Mouse (Mus musculus) thymus, adult 2 months (tissue): Measurements from ENCODE around the gene Dnmt3a. TPM values are rescaled to one million over a fixed set of nuclear protein-coding genes. Genes with fewer than 3 reads are reported as not detected.

Experiments used
- DNase-seq: peaks from one replicate; pipeline ENCODE4 v3.0.0; 2021
- H3K27ac ChIP-seq: fragments of 200-500 bp; 2 replicates; pipeline ENCODE4 v1.5.1; 2012; ENCODE audit warnings: low read length, control low read depth; ENCODE audit not compliant: control insufficient read depth, insufficient read depth
- H3K27me3 ChIP-seq: fragments of 200-500 bp; 2 replicates; pipeline ENCODE4 v1.6.1; 2012; ENCODE audit warnings: mild to moderate bottlenecking, low read length, moderate library complexity, mixed read lengths; ENCODE audit not compliant: control insufficient read depth, insufficient read depth
- H3K36me3 ChIP-seq: fragments of 200-500 bp; 2 replicates; pipeline ENCODE4 v1.6.1; 2012; ENCODE audit warnings: mild to moderate bottlenecking, low read length, moderate library complexity; ENCODE audit not compliant: control insufficient read depth, insufficient read depth
- H3K4me1 ChIP-seq: fragments of 200-500 bp; replicated peaks from 2 replicates; pipeline ENCODE4 v1.6.1; 2012; ENCODE audit warnings: low read length; ENCODE audit not compliant: control insufficient read depth, insufficient read depth
- H3K4me3 ChIP-seq: fragments of 200-500 bp; 2 replicates; pipeline ENCODE4 v1.5.1; 2012; ENCODE audit warnings: mild to moderate bottlenecking, low read length, control low read depth, moderate library complexity; ENCODE audit not compliant: control insufficient read depth, insufficient read depth
- CTCF ChIP-seq: fragments of 200-500 bp; IDR thresholded peaks from 2 replicates; pipeline ENCODE4 v1.5.1; 2012; ENCODE audit warnings: mild to moderate bottlenecking, control low read depth, low read length, moderate library complexity, borderline replicate concordance; ENCODE audit not compliant: control insufficient read depth, poor library complexity, insufficient read depth; ENCODE audit errors: extremely low read depth
- POLR2A ChIP-seq: fragments of 200-500 bp; IDR thresholded peaks from 2 replicates; pipeline ENCODE4 v1.6.1; 2012; ENCODE audit warnings: mild to moderate bottlenecking, low read length, control low read depth, moderate library complexity; ENCODE audit not compliant: control insufficient read depth, poor library complexity, insufficient read depth; ENCODE audit errors: extremely low read depth
- WGBS: fragments of 180-500 bp; shearing (Covaris S2); methylation state at CpG from one replicate; pipeline ENCODE4 v1.1.7; 2018; 5-methylcytosine and 5-hydroxymethylcytosine counted together
- polyA plus RNA-seq: library from polyadenylated mRNA; depleted of rRNA; stranded (reverse); fragments of >200 nt; gene quantifications from 2 replicates; pipeline ENCODE4 v1.2.3, GENCODE M21; 2012

The Dnmt3a gene
- polyA plus RNA-seq, 1 experiment: 40.9 TPM

DNA sequence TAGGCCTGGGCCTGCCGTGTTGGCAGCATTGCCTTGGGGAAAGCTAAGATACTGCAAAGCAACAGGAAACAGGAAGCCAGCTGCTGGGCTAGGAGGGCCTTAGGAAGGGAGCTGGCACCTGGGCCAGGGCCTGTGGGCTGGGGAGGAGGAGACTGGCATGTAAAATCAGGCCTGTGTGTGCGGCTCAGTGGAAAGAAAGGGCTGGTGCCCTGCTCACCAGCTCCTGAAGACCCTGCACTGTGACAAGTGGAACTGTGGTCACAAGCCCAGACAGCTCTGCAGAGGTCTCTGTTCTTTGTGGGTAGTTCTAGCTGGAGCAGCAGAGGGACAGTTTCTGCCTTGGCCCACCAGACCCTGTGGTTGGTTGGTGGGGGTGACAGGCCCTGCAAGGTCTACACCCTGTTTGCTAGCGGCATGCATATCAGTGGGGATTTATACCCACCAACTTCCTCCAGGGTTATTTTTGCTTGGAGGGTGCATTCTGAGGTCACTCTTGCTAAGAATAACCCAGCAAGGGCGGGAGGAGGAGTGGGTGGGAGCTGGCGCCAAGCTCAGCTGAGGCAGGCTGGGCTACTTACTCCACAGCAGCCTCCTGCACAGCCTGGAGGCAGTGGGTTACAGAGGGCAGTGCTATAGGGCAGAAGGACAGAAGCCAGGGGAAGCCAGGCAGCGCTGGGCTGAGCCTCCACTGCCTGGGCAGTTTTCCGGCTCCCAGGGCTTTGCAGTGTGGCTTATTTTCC, 50.1 kb downstream of the Dnmt3a start:
- H3K36me3 ChIP-seq: no peaks in the 10 kb centered on the region
- H3K4me1 ChIP-seq: peaks cover 31% of the 10 kb centered on the region
- TF ChIP-seq POLR2A (no peak), CTCF (peak; percentile 13; the same call in 1 of the 2 replicates)
- peak overlapping the region; percentile 96 for H3K27ac ChIP-seq
- DNase-seq: peak; percentile 80
- WGBS: 5% methylated on average over 7 of the region's 7 CpGs
- no peaks in the 10 kb centered on the region for H3K27me3 ChIP-seq
- 0 out of 2 replicates have a peak overlapping the region, but pooled peaks have one; percentile 1 for H3K4me3 ChIP-seq

- Histone ChIP-seq H3K27ac (peak overlapping the region; percentile 96), H3K4me3 (no peak overlapping the region), H3K4me1 (peaks cover 37% of the 10 kb centered on the region), H3K27me3 (no peaks in the 10 kb centered on the region), H3K36me3 (no peaks in the 10 kb centered on the region)
- 43% methylated on average over 2 of the region's 2 CpGs for WGBS
- DNase-seq: no peak
- no peak for TF ChIP-seq POLR2A
- TF ChIP-seq CTCF: no peak
These were observed 50.9 kb downstream of the Dnmt3a start for GRCm38 (mm10) chr12:3856748-3857147.

DNA sequence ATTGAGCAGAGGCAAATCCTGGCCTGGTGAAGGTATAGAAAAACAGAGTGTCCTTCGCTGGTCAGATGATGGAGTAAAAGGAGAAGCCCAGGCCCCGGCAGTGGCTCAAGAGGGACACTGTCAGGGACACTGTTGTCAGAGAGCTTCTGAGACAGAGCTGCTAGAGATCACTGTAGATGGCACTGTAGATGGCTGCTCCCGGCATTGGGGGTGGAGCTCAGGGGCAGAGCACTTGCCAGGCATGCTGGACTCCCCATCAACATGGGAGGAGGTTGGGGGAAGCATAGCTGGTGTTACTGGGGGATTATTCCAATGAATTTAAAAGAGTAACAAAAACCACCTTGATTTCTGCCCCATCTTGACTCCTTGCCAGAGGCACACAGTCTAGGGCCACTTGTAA, 51.4 kb downstream of the Dnmt3a start:
- Histone ChIP-seq H3K27ac (no peak overlapping the region), H3K4me3 (no peak overlapping the region)

GRCm38 (mm10) chr12:3857773-3858172, 52.0 kb downstream of the Dnmt3a start:
- Histone ChIP-seq H3K27me3 (no peaks in the 10 kb centered on the region), H3K4me3 (no peak overlapping the region), H3K36me3 (no peaks in the 10 kb centered on the region), H3K27ac (no peak overlapping the region), H3K4me1 (peaks cover 39% of the 10 kb centered on the region)
- 96% methylated on average over 9 of the region's 9 CpGs for WGBS
- DNase-seq: no peak
- no peak for TF ChIP-seq POLR2A
- TF ChIP-seq CTCF: no peak

More for the DNA sequence above, 51.4 kb downstream of the Dnmt3a start:
- peaks cover 41% of the 10 kb centered on the region for H3K4me1 ChIP-seq
- no peaks in the 10 kb centered on the region for H3K27me3 ChIP-seq
- no peak for DNase-seq
- TF ChIP-seq CTCF: no peak
- TF ChIP-seq POLR2A: no peak
- no peaks in the 10 kb centered on the region for H3K36me3 ChIP-seq
- 89% methylated on average over 3 of the region's 3 CpGs for WGBS

DNA sequence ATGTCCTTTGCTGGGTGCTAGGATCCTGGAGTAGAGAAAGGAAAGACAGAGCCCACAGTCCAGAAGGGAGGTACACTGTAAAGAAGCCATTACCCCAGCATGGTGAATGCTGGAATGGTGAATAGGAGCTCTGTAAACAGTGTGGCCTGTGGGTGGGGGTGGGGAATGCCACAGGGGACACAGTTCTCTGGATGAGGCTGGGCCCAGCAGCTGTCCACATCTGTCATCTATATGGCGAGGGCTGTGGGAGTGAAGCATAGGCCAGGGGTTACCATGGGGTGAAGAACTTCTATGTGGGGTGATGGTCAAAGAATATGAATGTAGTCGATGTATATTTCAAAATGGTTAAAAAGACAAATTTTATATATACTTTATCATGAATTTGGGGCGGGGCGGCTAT, 52.9 kb downstream of the Dnmt3a start:
- Histone ChIP-seq H3K27me3 (no peaks in the 10 kb centered on the region), H3K4me3 (no peak overlapping the region), H3K36me3 (no peaks in the 10 kb centered on the region), H3K27ac (no peak overlapping the region), H3K4me1 (peaks cover 37% of the 10 kb centered on the region)
- WGBS: 99% methylated on average over 4 of the region's 4 CpGs
- no peak for TF ChIP-seq POLR2A
- TF ChIP-seq CTCF: no peak
- no peak for DNase-seq

GRCm38 (mm10) chr12:3859545-3859944, 53.7 kb downstream of the Dnmt3a start:
- H3K36me3 ChIP-seq: no peaks in the 10 kb centered on the region
- H3K27me3 ChIP-seq: no peaks in the 10 kb centered on the region
- DNase-seq: no peak
- H3K4me3 ChIP-seq: no peak overlapping the region
- WGBS: 87% methylated on average over 3 of the region's 3 CpGs
- no peak overlapping the region for H3K27ac ChIP-seq
- H3K4me1 ChIP-seq: peaks cover 34% of the 10 kb centered on the region
- TF ChIP-seq POLR2A: no peak
- TF ChIP-seq CTCF: no peak

DNA sequence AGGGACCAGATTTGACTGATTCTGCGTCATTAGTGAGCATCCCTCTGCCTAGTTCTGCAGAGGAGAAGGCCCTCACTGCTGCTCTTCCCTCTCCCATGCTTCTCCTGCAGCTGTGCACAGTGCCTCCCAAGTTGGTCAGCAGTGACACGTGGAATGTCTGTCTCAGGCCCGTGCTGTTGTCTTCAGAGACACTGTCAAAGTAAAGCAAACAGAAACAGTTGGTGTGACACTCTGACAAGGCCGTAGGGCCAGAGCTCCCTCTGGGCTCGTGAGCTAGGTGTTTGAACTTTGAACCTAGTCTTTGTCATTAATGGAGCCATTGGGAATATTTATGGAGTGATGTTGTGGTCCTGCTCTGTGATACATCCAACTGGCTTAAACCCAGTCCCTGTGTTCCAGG, 54.2 kb downstream of the Dnmt3a start:
- WGBS: 98% methylated on average over 5 of the region's 5 CpGs
- Histone ChIP-seq H3K4me3 (no peak overlapping the region), H3K36me3 (no peaks in the 10 kb centered on the region; the same call in 1 of the 2 replicates), H3K27me3 (no peaks in the 10 kb centered on the region), H3K4me1 (peaks cover 33% of the 10 kb centered on the region), H3K27ac (no peak overlapping the region)
- TF ChIP-seq CTCF: no peak
- TF ChIP-seq POLR2A: no peak
- no peak for DNase-seq
